Mouse (Mus musculus): ENCODE data around the gene 2610028H24Rik.

The 2610028H24Rik gene

DNA sequence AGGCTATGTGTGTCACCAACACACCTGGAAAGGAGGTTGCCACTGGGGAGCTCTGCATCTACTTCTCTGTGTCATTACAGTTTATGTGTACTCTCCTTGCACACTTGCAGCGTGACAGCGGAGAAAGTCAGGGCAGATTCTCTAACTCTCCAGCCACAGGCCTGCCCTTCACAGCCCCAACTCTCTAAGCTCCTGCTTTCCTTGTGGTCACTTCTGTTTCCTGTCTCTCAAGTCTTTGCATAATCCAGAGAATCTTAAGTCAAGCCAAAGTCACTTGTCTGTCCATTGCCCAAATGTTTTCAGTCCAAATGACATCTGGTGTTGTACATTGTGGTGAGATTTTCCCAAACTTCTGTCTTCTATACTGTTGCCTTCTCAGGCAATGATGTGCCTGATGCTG is 37.4 kb downstream of the 2610028H24Rik start:
- in situ Hi-C loops (cut with MboI; ENCODE audit: unreplicated experiment in 2 of 2), result no loop called here

DNA sequence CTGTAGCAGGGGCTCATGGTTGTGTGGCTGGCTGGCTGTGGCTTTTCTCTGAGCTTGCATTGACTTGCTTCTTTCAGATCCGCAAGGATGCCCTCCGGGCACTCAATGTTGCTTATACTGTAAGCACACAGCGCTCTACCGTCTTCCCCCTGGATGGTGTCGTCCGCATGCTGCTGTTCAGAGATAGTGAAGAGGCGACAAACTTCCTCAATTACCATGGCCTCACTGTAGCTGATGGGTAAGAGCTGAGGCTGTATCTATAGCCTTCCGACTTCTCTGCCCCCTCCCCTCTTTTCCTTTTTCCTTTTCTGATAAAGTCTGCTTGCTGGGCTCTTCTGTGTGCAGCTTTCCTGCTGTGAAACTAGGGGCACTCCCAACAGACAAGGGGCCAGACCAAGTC is 39.4 kb downstream of the 2610028H24Rik start:
- in situ Hi-C loops (cut with MboI; ENCODE audit: unreplicated experiment in 2 of 2), result no loop called here

DNA sequence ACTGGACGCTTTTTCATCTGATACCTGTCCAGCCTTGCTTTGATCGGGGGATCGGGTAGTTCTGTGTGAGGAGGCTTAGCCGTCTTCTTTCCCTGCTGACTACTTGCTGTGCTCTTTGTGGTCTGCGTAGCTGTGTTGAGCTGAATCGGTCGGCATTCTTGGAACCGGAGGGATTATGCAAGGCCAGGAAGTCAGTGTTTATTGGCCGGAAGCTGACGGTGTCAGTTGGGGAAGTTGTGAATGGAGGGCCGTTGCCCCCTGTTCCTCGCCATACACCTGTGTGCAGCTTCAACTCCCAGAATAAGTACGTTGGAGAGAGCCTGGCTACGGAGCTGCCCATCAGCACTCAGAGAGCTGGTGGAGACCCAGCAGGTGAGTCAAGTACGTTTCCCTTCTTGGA is 40.3 kb downstream of the 2610028H24Rik start:
- in situ Hi-C loops (cut with MboI; ENCODE audit: unreplicated experiment in 2 of 2), result no loop called here

DNA sequence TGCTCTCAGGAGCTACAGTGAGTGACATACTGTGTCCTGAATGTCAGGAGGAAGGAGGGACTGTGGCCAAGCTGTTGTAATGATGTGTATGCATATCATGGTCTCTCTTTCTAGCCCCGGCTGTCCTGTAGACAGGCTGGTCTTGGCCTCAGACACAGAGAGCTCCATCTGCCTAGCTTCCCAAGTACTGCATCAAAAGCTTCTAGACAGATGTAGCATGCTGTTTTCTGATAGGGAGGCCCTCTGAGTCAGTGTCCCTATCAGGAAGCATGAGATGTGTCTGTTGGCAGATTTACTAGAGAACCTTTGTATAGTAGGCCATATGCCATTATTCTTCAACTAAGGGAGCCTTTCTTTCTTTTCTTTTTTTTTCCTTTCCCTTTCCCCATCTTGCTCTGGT is 44.6 kb downstream of the 2610028H24Rik start:
- in situ Hi-C loops (cut with MboI; ENCODE audit: unreplicated experiment in 2 of 2), result no loop called here

DNA sequence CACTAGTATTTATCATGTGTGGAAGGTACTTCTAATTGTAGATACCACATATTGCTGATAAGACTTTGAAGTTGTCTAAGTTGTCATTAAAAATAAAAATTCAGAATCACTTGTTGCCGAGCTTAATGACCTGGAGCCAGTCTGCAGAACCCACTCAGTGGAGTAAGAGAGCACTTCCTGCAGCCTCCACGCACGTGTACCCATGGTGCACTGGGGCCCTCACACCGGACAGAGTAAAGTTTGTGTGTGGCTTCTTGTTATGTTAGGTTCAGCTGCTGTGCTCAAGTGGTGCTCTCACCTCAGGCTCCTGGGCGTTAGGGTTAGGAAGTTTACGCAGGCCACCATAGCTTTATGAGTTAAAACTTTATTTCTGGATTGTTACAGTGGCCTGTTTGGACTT is 46.6 kb downstream of the 2610028H24Rik start:
- in situ Hi-C loops (cut with MboI; ENCODE audit: unreplicated experiment in 2 of 2), result no loop called here

DNA sequence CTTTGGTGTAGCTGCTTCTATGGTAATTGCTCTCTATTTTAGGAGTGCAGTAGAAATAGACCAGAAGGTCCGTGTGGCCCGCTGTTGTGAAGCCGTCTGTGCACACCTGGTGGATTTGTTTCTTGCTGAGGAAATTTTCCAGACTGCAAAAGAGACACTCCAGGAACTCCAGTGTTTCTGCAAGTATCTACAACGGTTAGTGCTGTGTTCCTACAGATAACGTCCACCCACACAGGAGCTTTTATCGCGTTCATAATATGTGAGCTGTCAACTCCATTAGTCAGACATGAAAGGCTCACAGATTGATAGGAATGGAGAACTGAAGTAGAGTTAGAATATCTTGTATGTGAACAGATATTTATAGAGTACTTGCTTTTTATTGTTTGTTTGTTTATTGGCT is 47.5 kb downstream of the 2610028H24Rik start:
- in situ Hi-C loops (cut with MboI; ENCODE audit: unreplicated experiment in 2 of 2), result no loop called here

DNA sequence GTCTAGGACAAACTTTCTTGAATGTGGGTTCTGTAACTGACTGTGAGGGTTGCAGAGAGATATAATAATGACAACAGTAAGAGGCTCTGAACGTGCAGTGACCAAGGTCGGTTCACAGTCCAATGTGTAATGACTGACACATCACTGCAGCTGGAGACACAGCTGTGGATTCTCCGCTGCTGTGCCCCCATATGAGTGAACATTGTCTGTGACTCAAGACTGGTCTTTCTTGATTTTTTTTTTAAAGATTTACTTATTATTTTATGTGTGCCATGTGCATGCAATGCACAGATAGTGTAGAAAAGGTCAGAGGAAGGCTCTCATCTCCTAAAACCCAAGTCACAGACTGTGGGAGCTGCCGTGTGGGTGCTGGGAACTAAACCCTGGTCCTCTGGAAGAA is 48.6 kb downstream of the 2610028H24Rik start:
- in situ Hi-C loops (cut with MboI; ENCODE audit: unreplicated experiment in 2 of 2), result no loop called here

DNA sequence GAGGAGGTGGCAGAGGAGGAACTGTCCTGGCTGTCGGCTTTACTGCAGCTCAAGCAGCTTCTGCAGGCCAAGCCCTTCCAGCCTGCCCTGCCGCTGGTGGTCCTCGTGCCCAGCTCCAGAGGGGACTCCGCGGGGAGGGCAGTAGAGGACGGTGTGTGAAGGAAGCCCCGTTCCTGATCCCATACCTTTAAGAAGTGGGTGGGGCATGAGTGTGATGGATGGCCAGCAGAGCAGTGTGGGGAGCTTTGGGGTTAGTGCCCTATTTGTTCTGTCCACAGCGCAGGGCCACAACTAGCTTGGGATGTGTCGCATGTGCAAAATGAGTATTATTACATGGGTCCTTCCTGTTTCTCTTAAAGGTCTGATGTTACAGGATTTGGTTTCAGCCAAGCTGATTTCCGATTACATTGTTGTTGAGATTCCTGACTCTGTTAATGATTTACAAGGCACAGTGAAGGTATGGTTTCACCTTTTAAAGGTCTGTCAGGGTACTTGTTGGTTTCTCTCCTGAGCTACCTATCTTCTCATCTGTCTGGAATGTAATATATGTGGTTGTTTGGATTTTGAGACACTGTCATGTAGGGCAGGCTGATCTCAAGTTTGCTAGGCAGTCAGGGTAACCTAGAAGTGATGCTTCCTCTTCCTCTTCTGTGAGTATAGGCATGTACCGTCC is 55.5 kb downstream of the 2610028H24Rik start:
- in situ Hi-C loops (cut with MboI; ENCODE audit: unreplicated experiment in 2 of 2), result no loop called here

DNA sequence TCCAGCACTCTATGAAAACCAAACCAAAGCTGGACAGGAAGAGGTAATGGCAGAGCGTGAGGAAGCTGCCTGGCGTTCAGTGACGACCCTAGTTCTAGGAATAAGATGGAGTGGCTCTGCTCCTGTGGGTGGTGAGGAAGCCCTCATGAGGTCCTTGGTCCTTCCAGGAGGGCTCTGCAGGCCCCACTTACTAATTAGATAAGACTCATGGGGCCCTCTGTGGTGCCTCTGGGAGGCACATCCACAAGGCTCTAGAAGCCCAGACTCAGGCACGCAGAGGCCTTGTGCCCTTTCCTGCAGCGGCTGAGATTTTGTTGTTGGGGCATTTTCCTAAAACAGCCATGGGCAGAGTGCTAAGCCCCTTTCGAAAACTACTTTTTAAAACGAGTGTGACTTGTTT is 57.0 kb downstream of the 2610028H24Rik start:
- in situ Hi-C loops (cut with MboI; ENCODE audit: unreplicated experiment in 2 of 2), result no loop called here

Data from v-Abl transformed pro-B cells (cell line).